9 mouse cellular contexts compared by ENCODE assay signal in the genomic region with DNA sequence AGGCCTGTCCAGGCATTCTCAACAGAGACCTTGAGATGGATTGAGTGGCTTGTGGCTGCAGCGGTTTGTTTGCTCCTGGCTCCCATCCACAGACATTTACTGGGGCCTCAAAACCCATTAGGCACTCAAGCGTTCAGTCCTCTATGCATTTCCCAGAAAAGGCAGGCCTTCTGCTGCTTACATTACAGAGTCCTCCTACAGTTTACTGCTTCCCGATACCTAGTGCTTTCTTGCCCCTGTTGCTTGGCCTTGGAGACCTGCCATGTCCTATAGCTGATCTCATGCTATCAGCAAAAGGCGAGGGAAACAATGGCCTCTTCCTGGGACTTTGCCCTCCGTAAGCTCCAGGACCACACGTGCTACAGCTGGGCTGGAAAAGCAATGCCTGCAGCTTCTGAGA.
DNase-seq lines count a peak whose midpoint lies in the region; ATAC-seq and TF ChIP-seq lines count a peak whose summit lies in the region.
"Had no signal": no experiment of that assay in that cellular context is flagged by ENCODE, and none has a peak within 500 bp of the region (broad histone marks: within the 10 kb centered on the region; RNA-seq: fewer than 3 reads in every experiment).

No protein-coding gene starts in this region.

- peak overlapping the region; percentile 33; the same call in 1 of the 2 replicates for H3K27ac ChIP-seq in forebrain, embryonic 14.5 days (ENCODE audit: low read depth, low read length)
- no peak overlapping the region for H3K27ac ChIP-seq in forebrain, postnatal 0 days (ENCODE audit: low read depth, low read length)
- H3K27ac ChIP-seq in midbrain, postnatal 0 days (ENCODE audit: low read depth, low read length), result no peak overlapping the region
- no peak overlapping the region for H3K27ac ChIP-seq in midbrain, embryonic 16.5 days (ENCODE audit: low read length)
- peak overlapping the region; percentile 92 for H3K27ac ChIP-seq in kidney, postnatal 0 days
- peak overlapping the region; percentile 86 for H3K27ac ChIP-seq in stomach, postnatal 0 days (replicated peaks)

- H3K36me3 ChIP-seq in forebrain, embryonic 14.5 days (ENCODE audit: control insufficient read depth, insufficient read depth, low read length), result no peaks in the 10 kb centered on the region
- H3K36me3 ChIP-seq in forebrain, postnatal 0 days (ENCODE audit: insufficient read depth), result no peaks in the 10 kb centered on the region
- H3K36me3 ChIP-seq in midbrain, postnatal 0 days (ENCODE audit: insufficient read depth, low read length), result no peaks in the 10 kb centered on the region
- no peaks in the 10 kb centered on the region for H3K36me3 ChIP-seq in midbrain, embryonic 16.5 days (ENCODE audit: control insufficient read depth, insufficient read depth, low read length)
- no peaks in the 10 kb centered on the region for H3K36me3 ChIP-seq in kidney, postnatal 0 days (ENCODE audit: insufficient read depth, low read length)
- H3K36me3 ChIP-seq in stomach, postnatal 0 days (ENCODE audit: control insufficient read depth, insufficient read depth, low read length), result no peaks in the 10 kb centered on the region

- TF ChIP-seq EP300 in stomach, postnatal 0 days (optimal IDR thresholded peaks at IDR 0.05), result no peak

- H3K4me3 ChIP-seq in forebrain, embryonic 14.5 days (ENCODE audit: low read depth, low read length), result no peak overlapping the region
- H3K4me3 ChIP-seq in forebrain, postnatal 0 days (ENCODE audit: low read depth, low read length), result no peak overlapping the region
- H3K4me3 ChIP-seq in midbrain, postnatal 0 days (ENCODE audit: low read depth, low read length), result no peak overlapping the region
- no peak overlapping the region for H3K4me3 ChIP-seq in midbrain, embryonic 16.5 days (ENCODE audit: low read depth, low read length)
- no peak overlapping the region for H3K4me3 ChIP-seq in kidney, postnatal 0 days (replicated peaks; ENCODE audit: low read depth, low read length)
- H3K4me3 ChIP-seq in stomach, postnatal 0 days (ENCODE audit: low read depth, low read length), result no peak overlapping the region

- peak; percentile 24; the same call in 1 of the 2 replicates for ATAC-seq in forebrain, embryonic 14.5 days
- ATAC-seq in forebrain, postnatal 0 days, result no peak
- no peak for ATAC-seq in midbrain, postnatal 0 days (ENCODE audit: low FRiP score)
- no peak for ATAC-seq in midbrain, embryonic 16.5 days
- no peak for ATAC-seq in kidney, postnatal 0 days (replicated peaks; ENCODE audit: low FRiP score, low read depth)
- ATAC-seq in stomach, postnatal 0 days (ENCODE audit: low FRiP score, low TSS enrichment), result peak; percentile 88

- peak; percentile 68 for DNase-seq in forebrain, embryonic 14.5 days (ENCODE audit: low spot score)
- DNase-seq in forebrain, postnatal 0 days, result no peak
- peak; percentile 51 for DNase-seq in midbrain, postnatal 0 days (ENCODE audit: low spot score)
- DNase-seq in kidney, postnatal 0 days (ENCODE audit: low spot score), result peak; percentile 48
- DNase-seq in stomach, postnatal 0 days (ENCODE audit: low spot score), result peak; percentile 88
- DNase-seq in T-cell, adult 2 months (ENCODE audit: low spot score), result no peak
- no peak for DNase-seq in spleen, adult 18-20 months
- DNase-seq: cerebellum, postnatal 36 days had no signal

- no peaks in the 10 kb centered on the region for H3K27me3 ChIP-seq in forebrain, embryonic 14.5 days (replicated peaks; ENCODE audit: control insufficient read depth, insufficient read depth, low read length)
- no peaks in the 10 kb centered on the region for H3K27me3 ChIP-seq in forebrain, postnatal 0 days (ENCODE audit: insufficient read depth, low read length)
- H3K27me3 ChIP-seq in midbrain, postnatal 0 days (ENCODE audit: insufficient read depth, low read length), result no peaks in the 10 kb centered on the region
- no peaks in the 10 kb centered on the region for H3K27me3 ChIP-seq in midbrain, embryonic 16.5 days (ENCODE audit: control insufficient read depth, insufficient read depth, low read depth, low read length)
- no peaks in the 10 kb centered on the region for H3K27me3 ChIP-seq in kidney, postnatal 0 days (ENCODE audit: insufficient read depth, low read length)
- no peaks in the 10 kb centered on the region for H3K27me3 ChIP-seq in stomach, postnatal 0 days (ENCODE audit: control insufficient read depth, insufficient read depth, low read length)

- WGBS in forebrain, embryonic 14.5 days, result 24% methylated on average over 6 of the region's 6 CpGs
- 25% methylated on average over 6 of the region's 6 CpGs for WGBS in forebrain, postnatal 0 days
- WGBS in midbrain, postnatal 0 days, result 54% methylated on average over 6 of the region's 6 CpGs
- WGBS in midbrain, embryonic 16.5 days, result 37% methylated on average over 6 of the region's 6 CpGs
- WGBS in kidney, postnatal 0 days, result 19% methylated on average over 6 of the region's 6 CpGs
- WGBS in stomach, postnatal 0 days, result 16% methylated on average over 6 of the region's 6 CpGs

- peaks cover 16% of the 10 kb centered on the region for H3K4me1 ChIP-seq in forebrain, embryonic 14.5 days (ENCODE audit: control insufficient read depth, insufficient read depth, low read length)
- H3K4me1 ChIP-seq in forebrain, postnatal 0 days (ENCODE audit: insufficient read depth), result 0 out of 2 replicates have a peak, but pooled peaks cover 3% of the 10 kb centered on the region
- H3K4me1 ChIP-seq in midbrain, postnatal 0 days (ENCODE audit: insufficient read depth, low read length), result peaks cover 7% of the 10 kb centered on the region; the same call in 1 of the 2 replicates
- H3K4me1 ChIP-seq in midbrain, embryonic 16.5 days (ENCODE audit: control insufficient read depth, insufficient read depth, low read length), result peaks cover 23% of the 10 kb centered on the region
- peaks cover 36% of the 10 kb centered on the region for H3K4me1 ChIP-seq in kidney, postnatal 0 days (replicated peaks; ENCODE audit: insufficient read depth, low read length)
- peaks cover 1% of the 10 kb centered on the region; the same call in 1 of the 2 replicates for H3K4me1 ChIP-seq in stomach, postnatal 0 days (replicated peaks; ENCODE audit: control insufficient read depth, insufficient read depth)

- no peak for TF ChIP-seq CTCF in forebrain, postnatal 0 days (IDR thresholded peaks at IDR 0.05; ENCODE audit: low read depth)
- no peak for TF ChIP-seq CTCF in midbrain, postnatal 0 days (IDR thresholded peaks at IDR 0.05)
- TF ChIP-seq CTCF in kidney, postnatal 0 days (IDR thresholded peaks at IDR 0.05; ENCODE audit: low read depth), result no peak
- TF ChIP-seq CTCF in stomach, postnatal 0 days (IDR thresholded peaks at IDR 0.05; ENCODE audit: low read depth), result no peak

- no peaks in the 10 kb centered on the region for H3K9me3 ChIP-seq in forebrain, embryonic 14.5 days (replicated peaks; ENCODE audit: control insufficient read depth, low read length)
- no peaks in the 10 kb centered on the region for H3K9me3 ChIP-seq in forebrain, postnatal 0 days (ENCODE audit: low read length)
- H3K9me3 ChIP-seq in midbrain, postnatal 0 days (ENCODE audit: low read length), result no peaks in the 10 kb centered on the region
- H3K9me3 ChIP-seq in midbrain, embryonic 16.5 days (replicated peaks; ENCODE audit: control insufficient read depth, low read length, poor library complexity, severe bottlenecking), result no peaks in the 10 kb centered on the region
- H3K9me3 ChIP-seq in kidney, postnatal 0 days (replicated peaks; ENCODE audit: low read length), result no peaks in the 10 kb centered on the region
- no peaks in the 10 kb centered on the region for H3K9me3 ChIP-seq in stomach, postnatal 0 days (ENCODE audit: control insufficient read depth, low read length)

- H3K9ac ChIP-seq in forebrain, embryonic 14.5 days (ENCODE audit: low read length), result no peak overlapping the region
- no peak overlapping the region for H3K9ac ChIP-seq in forebrain, postnatal 0 days
- H3K9ac ChIP-seq in midbrain, postnatal 0 days (replicated peaks; ENCODE audit: low read length, poor library complexity, severe bottlenecking), result no peak overlapping the region
- H3K9ac ChIP-seq in midbrain, embryonic 16.5 days (ENCODE audit: low read depth, low read length), result no peak overlapping the region
- no peak overlapping the region for H3K9ac ChIP-seq in kidney, postnatal 0 days (ENCODE audit: low read depth, low read length)
- no peak overlapping the region for H3K9ac ChIP-seq in stomach, postnatal 0 days (ENCODE audit: low read length)

- no peak overlapping the region for H3K4me2 ChIP-seq in forebrain, embryonic 14.5 days (ENCODE audit: low read length)
- H3K4me2 ChIP-seq in forebrain, postnatal 0 days (ENCODE audit: low read depth), result no peak overlapping the region
- no peak overlapping the region for H3K4me2 ChIP-seq in midbrain, postnatal 0 days (ENCODE audit: low read depth, low read length, poor library complexity, severe bottlenecking)
- no peak overlapping the region for H3K4me2 ChIP-seq in midbrain, embryonic 16.5 days (ENCODE audit: low read length)
- no peak overlapping the region for H3K4me2 ChIP-seq in kidney, postnatal 0 days (ENCODE audit: low read length)
- no peak overlapping the region for H3K4me2 ChIP-seq in stomach, postnatal 0 days (replicated peaks; ENCODE audit: low read depth)

Comparison
In these comparisons a context has a peak if more than half of its experiments do, and no peak if none do; other contexts are left out.
1. ATAC-seq: peak in forebrain, embryonic 14.5 days (single experiment) and stomach, postnatal 0 days (single experiment); none in forebrain, postnatal 0 days (single experiment), midbrain, postnatal 0 days (single experiment), midbrain, embryonic 16.5 days (single experiment) and kidney, postnatal 0 days (single experiment).
2. DNase-seq: peak in forebrain, embryonic 14.5 days (single experiment), midbrain, postnatal 0 days (single experiment), kidney, postnatal 0 days (single experiment) and stomach, postnatal 0 days (single experiment); none in forebrain, postnatal 0 days (single experiment), T-cell, adult 2 months (single experiment) and spleen, adult 18-20 months (0 of 2).
3. H3K27ac ChIP-seq: peak in forebrain, embryonic 14.5 days (single experiment), kidney, postnatal 0 days (single experiment) and stomach, postnatal 0 days (single experiment); none in forebrain, postnatal 0 days (single experiment), midbrain, postnatal 0 days (single experiment) and midbrain, embryonic 16.5 days (single experiment).